Mouse (Mus musculus) megakaryocyte-erythroid progenitor cell, adult 5-6 weeks (primary cell): ENCODE results near the gene Fblim1. TPM values are rescaled to one million over a fixed set of nuclear protein-coding genes. Genes with fewer than 3 reads are reported as not detected.
A peak's percentile ranks its signal among the peaks of the same experiment; 100 is the strongest.

Experiments used
- ATAC-seq: replicated peaks from 2 replicates; pipeline ENCODE4 v1.8.0; 2016; ENCODE audit warnings: mild to moderate bottlenecking, inconsistent platforms; ENCODE audit not compliant: severe bottlenecking, poor library complexity, low FRiP score, low TSS enrichment
- total RNA-seq, 2 experiments: library from RNA; stranded (forward) in 1 of 2; stranded (reverse) in 1 of 2; fragments of 200-1000, 215-1000 nt in 1 of 2; fragments of >200 nt in 1 of 2; fragmentation: Nextera tagmentation in 1 of 2; gene quantifications; 2 replicates each; pipeline ENCODE4 v1.2.3; 2014 to 2017

The Fblim1 gene
- total RNA-seq, 2 experiments from 2014 or later, result not detected

DNA sequence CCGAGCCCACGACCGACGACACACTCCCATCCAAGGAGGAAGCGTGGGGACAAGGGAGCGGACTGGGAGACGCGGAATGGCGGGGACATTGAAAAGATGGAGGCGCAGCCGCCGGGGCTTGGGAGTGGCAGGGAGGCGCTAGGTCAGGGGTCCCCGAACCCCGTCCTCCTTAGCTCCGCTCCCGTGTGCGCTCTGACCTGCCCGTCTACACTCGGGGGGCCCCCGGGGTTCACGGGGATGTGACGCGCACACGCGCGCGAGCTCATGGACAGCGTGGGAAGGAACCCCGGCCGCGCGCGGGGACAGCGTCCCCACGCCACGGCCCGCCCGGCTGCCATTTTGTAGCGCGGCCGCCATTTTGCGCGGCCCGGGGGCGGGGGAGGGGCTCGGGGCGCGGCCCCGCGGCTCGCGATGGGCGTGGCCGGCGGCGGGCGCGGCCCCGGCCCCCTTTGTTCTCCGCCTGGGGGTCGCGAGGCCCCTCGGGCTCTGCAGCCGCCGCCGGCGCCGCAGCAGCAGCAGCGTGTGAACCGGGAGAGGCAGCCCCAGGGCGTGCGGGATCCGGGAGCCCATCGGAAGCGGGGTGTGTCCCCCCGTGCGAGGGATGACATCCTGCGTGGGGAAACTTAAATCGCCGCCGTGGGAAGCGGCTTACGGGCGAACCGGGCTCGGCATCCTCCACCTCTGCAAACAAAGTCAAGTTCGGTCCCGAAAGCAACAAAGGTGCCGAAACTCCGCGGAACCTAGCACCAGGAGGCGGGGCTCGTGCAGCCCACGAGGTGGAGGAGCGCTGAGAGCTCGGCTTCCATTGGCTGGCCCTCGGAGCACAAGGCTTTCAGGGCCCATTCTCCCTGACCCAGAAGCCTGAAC, 59.3 kb downstream of the Fblim1 start:
- peak; percentile 85 for ATAC-seq

DNA sequence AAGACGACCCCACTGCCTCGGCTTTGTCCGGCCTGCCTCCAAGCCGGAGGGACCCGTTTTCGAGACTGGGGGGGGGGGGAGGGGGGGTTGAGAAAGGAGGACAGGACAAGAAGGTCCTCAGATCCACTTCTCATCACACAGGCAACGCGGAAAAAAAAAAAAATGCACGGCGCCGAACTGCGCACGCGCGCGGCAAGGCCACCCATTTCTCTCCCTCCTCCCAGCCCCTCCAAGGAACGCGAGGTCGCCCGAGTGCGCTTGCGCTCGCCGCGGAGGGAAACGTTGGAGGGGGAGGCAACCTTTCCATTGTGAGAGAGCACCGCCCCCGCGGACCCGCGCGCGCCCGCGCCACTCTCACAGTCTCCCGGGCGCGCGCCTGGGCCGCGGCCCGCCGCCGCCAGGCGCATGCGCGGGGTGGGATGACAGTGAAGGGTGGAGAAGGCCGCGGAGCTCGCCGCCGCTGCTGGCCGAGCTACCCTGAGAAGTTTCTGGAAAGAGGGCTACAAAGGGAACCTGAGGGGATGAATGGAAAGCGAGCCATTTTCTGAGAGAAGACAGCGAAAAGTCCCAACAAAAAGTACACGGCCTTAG, 60.1 kb downstream of the Fblim1 start:
- ATAC-seq, result peak; percentile 85

- ATAC-seq, result peak; percentile 16
Measured at GRCm38 (mm10) chr4:141545071-141545742, 60.7 kb downstream of the Fblim1 start.

DNA sequence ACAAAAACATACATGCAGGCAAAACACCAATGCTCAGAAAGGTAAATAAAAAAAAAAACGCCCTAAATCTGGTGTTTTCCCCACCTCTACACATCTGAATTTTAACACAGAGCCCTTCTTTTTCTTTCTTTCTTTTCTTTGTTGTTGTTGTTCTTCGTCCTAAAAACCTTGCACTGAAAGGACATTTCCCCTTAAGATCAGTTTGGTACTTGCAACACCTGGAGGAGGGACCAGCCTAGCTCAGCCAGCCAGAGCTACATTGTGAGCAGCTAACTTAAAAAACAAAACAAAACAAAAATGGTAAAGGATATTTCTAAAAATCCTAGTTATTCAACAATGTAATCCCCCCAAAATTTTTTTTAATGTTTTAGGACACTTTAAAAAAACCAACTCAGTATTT, 61.4 kb downstream of the Fblim1 start:
- no peak for ATAC-seq

- no peak for ATAC-seq
Measured at GRCm38 (mm10) chr4:141543593-141543992, 62.3 kb downstream of the Fblim1 start.

GRCm38 (mm10) chr4:141541851-141542250, 64.0 kb downstream of the Fblim1 start:
- no peak for ATAC-seq

- ATAC-seq, result no peak
Measured at GRCm38 (mm10) chr4:141540844-141541243, 65.1 kb downstream of the Fblim1 start.

DNA sequence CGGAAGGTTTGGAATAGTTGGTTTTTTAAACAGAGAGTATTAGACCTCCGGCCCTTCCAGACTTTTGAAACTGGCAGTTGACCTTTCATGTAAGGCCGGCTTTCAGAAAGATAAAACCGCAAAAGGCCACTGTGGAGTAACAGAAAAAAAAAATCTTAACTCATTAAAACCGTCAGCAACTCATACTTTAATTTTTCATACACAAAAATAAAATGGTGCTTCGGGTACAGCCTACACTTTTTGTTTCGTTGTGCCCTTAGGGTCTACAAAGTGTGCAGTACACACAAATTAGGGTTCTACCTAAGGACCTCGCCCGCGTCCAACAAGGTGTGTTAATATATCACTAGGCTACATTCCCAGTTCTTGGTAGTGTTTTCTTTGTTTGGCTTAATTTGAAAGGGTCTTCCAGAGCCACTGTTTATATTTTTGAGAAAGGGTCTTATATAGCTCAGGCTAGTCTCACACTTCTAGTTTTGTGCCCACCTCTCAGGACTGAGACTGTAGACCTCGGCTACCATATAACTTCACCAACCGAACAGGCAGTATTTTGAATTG, 66.6 kb downstream of the Fblim1 start:
- no peak for ATAC-seq

DNA sequence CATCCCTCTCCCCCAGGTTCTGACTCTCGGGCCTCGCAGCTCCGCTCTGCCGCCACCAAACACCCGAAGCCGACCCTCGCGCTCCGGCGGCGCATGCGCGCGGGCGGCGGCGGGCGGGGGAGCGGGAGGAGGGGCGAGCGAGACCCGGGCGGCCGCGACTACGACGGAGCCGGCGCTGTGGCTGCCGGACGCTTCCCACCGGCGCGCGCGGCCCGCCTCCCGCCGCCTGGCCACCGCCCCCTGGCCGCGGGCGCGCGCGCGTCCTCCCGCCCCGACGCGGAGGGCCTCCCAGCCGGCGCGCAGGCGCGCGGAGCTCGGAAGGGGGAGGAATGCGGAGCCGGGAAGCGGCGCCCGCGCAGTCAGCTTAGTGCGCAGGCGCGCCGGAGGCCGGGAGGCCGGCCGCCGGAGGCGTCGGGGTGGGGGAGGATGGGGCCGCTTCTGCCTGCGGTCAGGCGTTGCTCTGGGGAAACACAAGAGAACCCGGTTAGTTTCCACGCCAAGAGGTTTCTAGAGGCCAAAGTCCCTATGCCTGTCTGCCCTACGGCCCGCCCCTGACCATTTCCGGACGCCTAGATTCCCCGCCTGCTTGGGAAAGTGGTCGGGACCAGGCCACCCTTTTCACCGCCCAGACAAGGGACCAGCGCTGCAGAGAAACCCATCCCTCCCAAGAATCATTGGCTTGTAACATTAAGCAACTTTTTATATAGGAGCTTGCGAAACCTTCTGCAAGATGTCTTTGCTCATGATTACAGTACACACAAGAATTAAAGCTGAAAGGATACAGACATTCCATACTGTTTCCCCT, 67.3 kb downstream of the Fblim1 start, which contains the start of gene Spen:
Gene Spen (minus strand): TSS at position 190 of the 805 bp plus-strand sequence.
- peak; percentile 39 for ATAC-seq

DNA sequence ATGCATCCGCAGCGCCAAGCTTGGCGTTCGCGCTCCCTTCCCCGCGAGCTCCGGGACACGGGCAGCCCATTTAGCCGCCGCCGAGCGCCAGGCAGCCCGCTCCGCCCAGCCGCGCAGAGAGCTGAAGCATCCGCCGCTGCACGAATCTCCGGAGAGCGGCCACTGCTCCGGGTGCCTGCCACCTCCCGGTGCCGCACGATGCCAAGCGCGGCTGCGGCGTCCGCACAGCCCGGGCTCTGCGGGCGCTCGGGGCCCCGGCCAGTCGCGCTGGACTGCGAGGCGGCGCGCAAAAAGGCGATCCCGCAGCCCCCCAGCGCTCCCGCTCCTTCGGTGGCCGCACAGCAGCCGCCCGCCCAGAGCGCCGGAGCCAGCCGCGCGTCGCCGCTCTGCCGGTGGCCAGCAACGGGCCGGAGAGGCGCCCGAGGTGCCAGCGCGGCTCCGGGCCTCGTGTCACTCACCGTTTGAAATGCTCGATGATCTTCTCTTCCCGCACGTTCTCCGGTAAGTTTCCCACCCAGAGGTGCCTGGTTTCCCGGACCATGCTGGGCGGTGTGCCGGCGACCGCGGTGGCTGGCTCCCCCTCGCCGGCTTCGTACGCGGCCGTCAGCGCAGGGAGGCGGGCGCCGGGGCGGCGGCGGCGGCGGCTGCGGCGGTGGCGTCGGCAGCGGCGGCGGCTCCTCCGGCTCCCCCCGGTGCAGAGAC, 68.0 kb downstream of the Fblim1 start:
- ATAC-seq, result no peak

GRCm38 (mm10) chr4:141537226-141537610, 68.7 kb downstream of the Fblim1 start:
- no peak for ATAC-seq

DNA sequence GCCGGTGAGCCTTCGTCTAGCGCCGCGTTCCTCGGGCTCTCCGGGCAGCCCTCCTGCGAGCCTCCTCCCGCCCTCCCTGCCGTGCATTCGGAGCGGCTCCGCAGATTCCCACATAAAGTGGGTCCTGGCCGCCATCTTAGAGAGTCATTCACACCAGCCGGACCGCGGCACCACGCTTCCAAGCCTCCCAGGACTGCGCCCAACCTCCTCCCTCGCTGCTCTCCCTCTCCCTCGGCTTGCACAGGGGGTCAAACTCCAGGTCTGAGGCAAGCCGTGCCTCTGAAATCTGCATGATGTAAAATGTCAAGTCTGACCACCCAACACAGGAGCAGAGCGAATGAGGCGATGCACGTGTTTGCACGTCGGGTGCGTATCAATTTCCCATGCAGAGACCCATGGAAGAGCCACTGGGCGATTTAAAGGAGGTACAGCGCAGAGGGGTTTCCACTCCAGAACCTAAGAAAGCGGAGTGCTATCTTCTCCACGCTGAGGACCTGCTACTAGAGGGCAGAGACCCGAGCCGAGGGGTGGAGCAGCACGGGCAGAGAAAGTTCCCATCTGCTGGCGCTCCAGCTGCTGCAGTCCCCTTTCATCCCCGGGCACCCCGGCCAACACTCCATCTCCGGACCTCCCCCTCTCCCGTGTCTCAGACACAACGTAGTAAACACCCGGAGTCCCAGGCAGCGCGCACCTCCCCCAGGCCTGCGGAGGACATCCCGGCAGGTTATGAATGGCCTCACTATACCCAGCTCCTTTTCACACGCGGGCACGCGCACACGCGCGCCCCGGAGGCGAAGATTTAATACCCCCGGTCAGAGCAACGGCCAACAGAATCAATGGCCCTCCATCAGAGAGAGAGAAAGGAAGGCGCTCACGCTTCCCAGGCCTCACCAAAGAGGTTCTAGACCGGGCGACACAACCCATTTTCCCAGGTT, 69.3 kb downstream of the Fblim1 start:
- peak; percentile 39 for ATAC-seq

DNA sequence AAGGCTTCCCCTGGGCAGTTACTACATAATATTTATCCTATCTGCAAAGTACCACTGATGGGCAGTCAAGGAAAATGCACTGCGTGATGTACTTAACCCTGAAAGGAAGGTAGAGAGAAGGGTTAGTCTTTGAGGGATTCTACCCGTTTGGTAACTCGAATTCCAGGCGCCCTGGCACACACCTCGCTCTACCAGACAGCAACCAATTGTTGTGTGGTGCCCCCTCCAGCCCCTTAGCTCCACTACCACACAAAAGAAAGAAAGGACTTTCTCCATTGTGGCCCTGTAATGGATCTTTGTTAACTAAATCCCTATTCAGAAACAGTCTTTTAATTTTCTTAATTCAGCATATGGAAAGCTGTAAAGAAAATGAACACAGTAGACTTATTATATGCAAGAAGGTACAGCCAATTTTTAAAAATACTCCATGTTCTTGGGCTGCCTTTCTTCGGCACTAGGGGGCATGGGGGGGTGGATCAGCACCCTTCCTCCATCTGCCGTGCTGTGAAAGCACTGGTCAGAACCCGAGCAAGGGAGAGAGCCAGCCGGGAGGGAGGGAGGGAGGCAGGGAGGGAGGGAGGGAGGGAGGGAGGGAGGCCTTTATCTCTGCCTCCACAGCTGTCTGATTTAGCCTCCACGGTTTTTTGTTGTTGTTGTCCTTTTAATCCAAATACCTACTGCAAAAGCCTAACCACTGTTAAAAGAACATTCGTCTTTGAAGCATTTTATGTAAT, 70.8 kb downstream of the Fblim1 start:
- peak; percentile 74 for ATAC-seq

- no peak for ATAC-seq
Measured at GRCm38 (mm10) chr4:141530979-141531378, 74.9 kb downstream of the Fblim1 start.

GRCm38 (mm10) chr4:141528938-141529337, 77.0 kb downstream of the Fblim1 start:
- ATAC-seq, result no peak

GRCm38 (mm10) chr4:141526936-141527650, 78.8 kb downstream of the Fblim1 start:
- ATAC-seq, result no peak
